Mouse (Mus musculus) bone marrow macrophage, adult 2 months (primary cell): ENCODE results near the gene Slco3a1. TPM values are rescaled to one million over a fixed set of nuclear protein-coding genes. Genes with fewer than 3 reads are reported as not detected.

ENCODE experiments used
- H3K27ac ChIP-seq: 2 replicates; pipeline ENCODE4 v1.5.1; 2012; ENCODE audit warnings: low read depth, low read length; ENCODE audit not compliant: insufficient read depth
- H3K4me1 ChIP-seq: 2 replicates; pipeline ENCODE4 v1.6.1; 2012; ENCODE audit warnings: low read length; ENCODE audit not compliant: control insufficient read depth, insufficient read depth
- H3K4me3 ChIP-seq: 2 replicates; pipeline ENCODE4 v1.5.1; 2012; ENCODE audit warnings: mild to moderate bottlenecking, low read length, moderate library complexity; ENCODE audit not compliant: insufficient read depth
- CTCF ChIP-seq: IDR thresholded peaks from 2 replicates; pipeline ENCODE4 v1.5.1; 2012; ENCODE audit warnings: low read depth, mild to moderate bottlenecking, low read length, moderate library complexity
- POLR2A ChIP-seq: IDR thresholded peaks from 2 replicates; pipeline ENCODE4 v1.6.1; 2012; ENCODE audit warnings: mild to moderate bottlenecking, low read depth, low read length, borderline replicate concordance
- polyA plus RNA-seq: library from polyadenylated mRNA; stranded (reverse); fragments of >200 nt; gene quantifications from 2 replicates; pipeline ENCODE4 v1.2.4, GENCODE M21; 2012; ENCODE audit not compliant: missing spikeins, insufficient read depth, insufficient read length

The Slco3a1 gene
- polyA plus RNA-seq, 1 experiment, result 5.7 TPM

DNA sequence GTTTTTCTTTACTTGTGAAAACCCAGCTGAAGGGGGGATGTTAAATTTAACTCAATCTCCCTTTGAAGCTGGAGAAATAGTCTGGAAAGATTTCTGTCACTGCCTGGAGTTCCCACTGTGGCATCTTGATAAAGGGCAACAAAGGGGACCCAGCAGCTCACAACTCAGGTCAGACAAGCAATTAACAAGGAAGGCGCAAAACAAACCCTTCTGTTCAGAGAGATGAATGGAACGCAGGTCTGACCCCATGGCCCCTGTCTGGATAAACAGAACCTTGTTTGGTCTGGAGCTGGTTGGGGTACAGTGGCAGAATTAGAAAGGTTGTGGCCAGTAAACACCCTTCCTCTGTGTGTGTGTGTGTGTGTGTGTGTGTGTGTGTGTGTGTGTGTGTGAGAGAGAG is 106.8 kb downstream of the Slco3a1 start:
- no peak overlapping the region for H3K27ac ChIP-seq
- no peaks in the 10 kb centered on the region for H3K4me1 ChIP-seq
- no peak overlapping the region for H3K4me3 ChIP-seq
- TF ChIP-seq POLR2A (no peak), CTCF (no peak)

- TF ChIP-seq CTCF (no peak), POLR2A (no peak)
- Histone ChIP-seq H3K4me3 (no peak overlapping the region), H3K4me1 (no peaks in the 10 kb centered on the region), H3K27ac (no peak overlapping the region)
Measured at GRCm38 (mm10) chr7:74445148-74445547, 109.4 kb downstream of the Slco3a1 start.

GRCm38 (mm10) chr7:74442380-74442779 is 112.2 kb downstream of the Slco3a1 start:
- no peak for TF ChIP-seq CTCF
- no peak overlapping the region for H3K27ac ChIP-seq
- no peak overlapping the region for H3K4me3 ChIP-seq
- no peaks in the 10 kb centered on the region for H3K4me1 ChIP-seq

- no peak overlapping the region for H3K4me3 ChIP-seq
- H3K27ac ChIP-seq, result no peak overlapping the region
- H3K4me1 ChIP-seq, result no peaks in the 10 kb centered on the region
- no peak for TF ChIP-seq CTCF
Measured at GRCm38 (mm10) chr7:74437534-74437933, 117.0 kb downstream of the Slco3a1 start.

- H3K4me3 ChIP-seq, result no peak overlapping the region
- no peaks in the 10 kb centered on the region for H3K4me1 ChIP-seq
- H3K27ac ChIP-seq, result no peak overlapping the region
- TF ChIP-seq POLR2A (no peak), CTCF (no peak)
Measured at GRCm38 (mm10) chr7:74436642-74437041, 117.9 kb downstream of the Slco3a1 start.

- no peak overlapping the region for H3K27ac ChIP-seq
- no peak overlapping the region for H3K4me3 ChIP-seq
- no peak for TF ChIP-seq CTCF
- TF ChIP-seq POLR2A, result no peak
- H3K4me1 ChIP-seq, result no peaks in the 10 kb centered on the region
Measured at GRCm38 (mm10) chr7:74432950-74433349, 121.6 kb downstream of the Slco3a1 start.

DNA sequence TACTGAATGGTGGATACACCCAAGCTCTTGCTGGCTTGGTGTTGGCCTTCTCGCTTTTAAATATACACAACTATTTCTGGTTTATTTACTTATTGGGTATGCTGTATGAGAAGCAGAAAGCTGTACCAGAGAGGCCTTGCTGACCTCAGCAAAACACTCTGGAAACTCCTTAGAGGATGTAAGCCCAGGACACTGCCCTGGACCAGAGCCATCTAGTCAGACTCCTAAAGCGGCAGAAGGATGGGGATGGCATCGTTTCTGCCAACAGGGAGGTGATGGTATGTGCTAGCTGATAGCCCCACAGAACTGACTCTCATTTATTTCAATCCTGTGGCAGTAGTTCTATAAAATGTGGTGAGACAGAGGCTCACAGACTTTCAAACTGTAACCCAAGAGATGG is 125.3 kb downstream of the Slco3a1 start:
- Histone ChIP-seq H3K4me3 (no peak overlapping the region), H3K27ac (no peak overlapping the region), H3K4me1 (no peaks in the 10 kb centered on the region)
- TF ChIP-seq POLR2A, result no peak
- TF ChIP-seq CTCF, result no peak

DNA sequence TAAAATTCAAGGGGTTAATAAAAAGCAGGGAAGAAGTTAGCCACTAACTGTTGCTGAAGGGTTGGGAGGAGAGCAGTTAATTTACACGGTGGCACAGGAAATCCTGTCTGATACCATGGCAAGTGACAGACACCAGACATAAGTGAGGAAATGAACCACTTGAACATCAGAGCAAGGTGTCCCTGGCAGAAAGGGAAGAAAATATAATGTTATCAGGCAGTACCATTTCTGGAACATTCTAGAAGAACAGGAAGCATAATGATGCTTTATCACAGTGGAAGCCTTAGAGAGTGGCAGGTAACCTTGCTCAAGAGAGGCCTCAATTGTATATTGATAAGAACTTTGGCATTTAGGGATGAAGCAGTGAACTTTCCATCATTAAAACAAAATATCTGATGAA is 127.4 kb downstream of the Slco3a1 start:
- Histone ChIP-seq H3K4me1 (no peaks in the 10 kb centered on the region), H3K27ac (no peak overlapping the region), H3K4me3 (no peak overlapping the region)
- TF ChIP-seq POLR2A, result no peak
- no peak for TF ChIP-seq CTCF

GRCm38 (mm10) chr7:74425941-74426340 is 128.6 kb downstream of the Slco3a1 start:
- Histone ChIP-seq H3K27ac (no peak overlapping the region), H3K4me1 (no peaks in the 10 kb centered on the region), H3K4me3 (no peak overlapping the region)
- TF ChIP-seq CTCF, result no peak
- no peak for TF ChIP-seq POLR2A

- H3K27ac ChIP-seq, result no peak overlapping the region
- H3K4me1 ChIP-seq, result no peaks in the 10 kb centered on the region
- no peak for TF ChIP-seq CTCF
- TF ChIP-seq POLR2A, result no peak
- no peak overlapping the region for H3K4me3 ChIP-seq
Measured at GRCm38 (mm10) chr7:74423928-74424850, 130.4 kb downstream of the Slco3a1 start.
